Mouse (Mus musculus) limb, embryonic 12.5 days (tissue): ENCODE results near the gene Tcp10a. TPM values are rescaled to one million over a fixed set of nuclear protein-coding genes. Genes with fewer than 3 reads are reported as not detected.

ENCODE experiments used
- polyA plus RNA-seq: library from polyadenylated mRNA; unstranded; fragments of >200 nt; fragmentation: Nextera tagmentation; extraction: Ambion mirVana; gene quantifications from 2 replicates; pipeline ENCODE4 v1.2.1, GENCODE M21; 2016

The Tcp10a gene
- polyA plus RNA-seq, 1 experiment from 2014 or later: not detected

Other genes with a start within 250 kb of the Tcp10a start
- 22.8 and 24.8 TPM in 2 replicates for gene Rps6ka2, start 154.5 kb upstream of the Tcp10a start, polyA plus RNA-seq
- not detected in 2 replicates for gene Ttll2, start 28.1 kb downstream of the Tcp10a start, polyA plus RNA-seq
- gene Gm49630, start 47.3 kb downstream of the Tcp10a start, polyA plus RNA-seq: not detected in 2 replicates
- not detected in 2 replicates for gene Unc93a2, start 60.8 kb downstream of the Tcp10a start, polyA plus RNA-seq